Mouse (Mus musculus): Measurements from ENCODE around the gene Vsig8. TPM values are rescaled to one million over a fixed set of nuclear protein-coding genes. Genes with fewer than 3 reads are reported as not detected.

Gene Vsig8
- total RNA-seq, 1 experiment from 2014 or later = not detected

GRCm38 (mm10) chr1:172580116-172580515 lies 24.4 kb downstream of the Vsig8 start:
- no peak for ATAC-seq (replicated peaks; ENCODE audit: insufficient number of reproducible peaks, low FRiP score, low TSS enrichment, poor library complexity, severe bottlenecking)

DNA sequence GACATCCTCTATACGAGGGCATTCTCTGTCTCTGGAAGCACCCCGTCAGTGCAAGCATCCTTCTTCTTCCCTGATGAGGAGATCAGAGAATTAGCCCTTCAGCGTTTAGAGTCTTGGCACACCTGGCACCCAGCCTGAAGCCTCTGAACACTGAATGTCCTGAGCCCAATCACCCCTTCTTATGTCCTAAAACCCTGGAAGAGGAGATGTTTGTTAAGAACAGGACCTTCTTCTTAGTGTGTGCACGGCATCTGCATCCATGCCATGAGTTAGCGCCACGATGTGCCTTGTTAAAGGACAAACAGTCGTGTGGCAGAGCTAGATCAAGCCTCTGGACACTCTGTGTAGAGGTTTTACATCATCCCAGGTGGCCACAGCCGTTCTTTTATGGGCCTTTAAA lies 26.7 kb downstream of the Vsig8 start:
- ATAC-seq (replicated peaks; ENCODE audit: insufficient number of reproducible peaks, low FRiP score, low TSS enrichment, poor library complexity, severe bottlenecking) = no peak

DNA sequence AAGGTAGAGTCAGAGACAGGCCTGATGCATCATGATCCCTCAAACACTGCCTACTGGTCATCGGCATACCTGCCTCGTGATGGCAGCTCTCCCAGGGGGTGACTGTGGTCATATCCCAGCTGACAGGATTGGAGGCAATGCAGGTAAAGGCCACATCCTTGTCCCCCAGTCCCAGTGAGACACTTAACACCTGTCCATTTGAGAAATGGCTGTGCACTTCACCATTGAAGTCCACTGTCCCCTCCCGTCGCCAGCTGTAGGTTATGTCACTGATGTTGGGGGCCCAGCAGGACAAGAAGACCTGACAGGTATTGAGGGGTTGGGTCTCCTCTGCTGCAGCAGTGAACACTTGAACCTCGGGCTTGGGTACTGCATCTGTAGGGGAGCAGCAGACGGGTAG lies 28.5 kb downstream of the Vsig8 start:
- no peak for ATAC-seq (replicated peaks; ENCODE audit: insufficient number of reproducible peaks, low FRiP score, low TSS enrichment, poor library complexity, severe bottlenecking)

DNA sequence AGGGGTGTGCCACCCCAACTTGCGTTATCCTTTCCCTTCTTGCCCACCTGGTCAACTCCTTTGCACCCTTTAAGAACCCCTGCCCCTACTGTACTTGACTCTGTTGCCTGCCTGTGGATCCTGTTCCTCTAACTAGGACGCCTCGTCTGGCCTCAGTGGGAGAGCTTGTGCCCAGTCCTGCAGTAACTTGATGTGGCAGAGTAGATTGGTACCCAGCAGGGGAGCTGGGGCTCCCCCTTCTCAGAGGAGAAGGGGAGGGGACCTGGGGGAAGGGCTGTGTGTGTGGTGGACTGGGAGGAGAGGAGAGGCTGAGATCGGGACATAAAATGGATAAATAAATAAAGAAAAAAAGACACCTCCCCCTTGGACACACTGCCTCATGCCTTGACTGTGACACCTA lies 29.3 kb downstream of the Vsig8 start:
- no peak for ATAC-seq (replicated peaks; ENCODE audit: insufficient number of reproducible peaks, low FRiP score, low TSS enrichment, poor library complexity, severe bottlenecking)

- no peak for ATAC-seq (replicated peaks; ENCODE audit: insufficient number of reproducible peaks, low FRiP score, low TSS enrichment, poor library complexity, severe bottlenecking)
Measured at GRCm38 (mm10) chr1:172585612-172586567, 30.2 kb downstream of the Vsig8 start.

DNA sequence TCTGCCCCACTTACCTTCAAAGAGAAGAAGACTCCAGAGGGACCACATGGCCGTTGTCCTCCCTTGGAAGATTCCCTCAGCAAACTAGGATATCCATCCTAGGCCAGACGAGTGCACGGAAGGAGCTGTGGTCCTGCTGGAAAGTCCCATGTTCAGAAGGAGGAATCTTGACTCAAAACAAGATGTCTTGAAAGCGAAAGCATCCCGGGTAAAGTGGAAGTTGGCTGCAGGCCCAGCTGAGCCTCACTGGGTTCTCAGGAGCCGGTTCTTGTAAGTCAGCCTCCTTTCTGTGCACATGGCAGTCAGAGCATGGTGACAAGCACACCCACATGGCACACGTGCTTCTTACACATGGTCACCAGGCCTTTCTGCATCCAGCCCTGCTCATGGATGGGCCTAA lies 34.6 kb downstream of the Vsig8 start, which contains the start of gene Slamf8:
Gene Slamf8 (minus strand): TSS at position 184 of the 400 bp plus-strand sequence.
- peak; percentile 63 for ATAC-seq (replicated peaks; ENCODE audit: insufficient number of reproducible peaks, low FRiP score, low TSS enrichment, poor library complexity, severe bottlenecking)

DNA sequence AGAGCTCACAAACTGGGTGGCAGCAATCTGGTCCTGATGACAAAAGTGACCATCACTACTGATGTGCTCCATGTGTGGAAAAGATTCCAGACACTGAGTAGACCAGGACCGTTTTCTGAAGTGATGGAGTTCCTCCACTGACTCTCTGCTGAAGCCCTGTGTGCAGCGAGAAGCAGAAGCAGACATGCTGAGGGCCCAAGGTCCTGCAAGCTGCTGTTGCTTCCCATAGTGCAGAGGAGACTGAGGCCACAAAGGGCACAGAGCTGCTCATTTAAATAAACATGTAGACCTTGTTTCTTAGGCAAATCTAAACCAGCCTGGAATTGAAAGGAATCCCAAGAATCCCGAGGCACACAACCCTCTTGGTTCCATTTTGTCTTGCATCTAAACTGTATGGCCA lies 37.6 kb downstream of the Vsig8 start:
- no peak for ATAC-seq (replicated peaks; ENCODE audit: insufficient number of reproducible peaks, low FRiP score, low TSS enrichment, poor library complexity, severe bottlenecking)

GRCm38 (mm10) chr1:172593956-172594355 lies 38.2 kb downstream of the Vsig8 start:
- no peak for ATAC-seq (replicated peaks; ENCODE audit: insufficient number of reproducible peaks, low FRiP score, low TSS enrichment, poor library complexity, severe bottlenecking)

- no peak for ATAC-seq (replicated peaks; ENCODE audit: insufficient number of reproducible peaks, low FRiP score, low TSS enrichment, poor library complexity, severe bottlenecking)
Measured at GRCm38 (mm10) chr1:172594495-172594894, 38.8 kb downstream of the Vsig8 start.

DNA sequence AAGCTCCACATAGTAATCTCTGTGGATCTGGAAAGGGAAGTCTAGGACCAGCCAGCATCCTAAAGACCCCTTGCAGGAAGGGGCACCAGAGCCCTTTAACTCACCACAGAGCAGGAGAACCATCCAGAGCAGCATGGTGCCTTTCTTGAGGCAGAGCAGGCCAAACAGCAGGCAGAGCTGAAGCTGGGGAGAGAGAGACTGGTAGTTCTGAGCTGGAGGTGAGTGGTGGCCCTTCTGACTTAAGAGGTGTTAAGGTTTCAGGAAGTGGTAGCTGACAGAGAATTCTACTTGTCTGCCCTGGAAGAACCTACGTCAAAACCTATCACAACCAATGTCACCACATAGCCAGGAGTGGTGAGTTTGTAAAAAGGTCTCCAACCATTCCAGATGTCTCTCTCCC lies 46.6 kb downstream of the Vsig8 start, which contains the start of gene Fcrl6:
Gene Fcrl6 (minus strand): TSS at position 226 of the 400 bp plus-strand sequence.
- peak; percentile 43; the same call in 1 of the 2 replicates for ATAC-seq (replicated peaks; ENCODE audit: insufficient number of reproducible peaks, low FRiP score, low TSS enrichment, poor library complexity, severe bottlenecking)

DNA sequence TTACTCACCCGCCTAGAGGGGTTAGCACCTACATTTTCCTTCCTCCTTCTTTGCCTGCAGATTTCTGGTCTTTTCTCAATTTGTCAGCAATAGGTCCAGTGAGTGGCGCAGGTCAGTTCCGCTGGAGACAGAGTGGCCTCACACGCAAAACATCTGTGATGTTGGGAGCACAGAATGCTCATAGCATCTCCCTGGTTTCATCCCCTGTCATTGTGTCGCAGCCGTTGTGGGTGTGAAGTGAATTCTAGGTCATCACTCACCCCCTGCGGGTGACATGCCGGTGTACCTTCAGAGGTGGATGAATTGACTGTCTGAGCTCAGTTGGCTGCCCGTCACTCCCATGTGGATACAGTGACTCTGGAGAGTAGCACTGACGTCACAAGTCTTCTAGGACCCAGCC lies 55.6 kb downstream of the Vsig8 start:
- ATAC-seq (replicated peaks; ENCODE audit: insufficient number of reproducible peaks, low FRiP score, low TSS enrichment, poor library complexity, severe bottlenecking) = no peak

DNA sequence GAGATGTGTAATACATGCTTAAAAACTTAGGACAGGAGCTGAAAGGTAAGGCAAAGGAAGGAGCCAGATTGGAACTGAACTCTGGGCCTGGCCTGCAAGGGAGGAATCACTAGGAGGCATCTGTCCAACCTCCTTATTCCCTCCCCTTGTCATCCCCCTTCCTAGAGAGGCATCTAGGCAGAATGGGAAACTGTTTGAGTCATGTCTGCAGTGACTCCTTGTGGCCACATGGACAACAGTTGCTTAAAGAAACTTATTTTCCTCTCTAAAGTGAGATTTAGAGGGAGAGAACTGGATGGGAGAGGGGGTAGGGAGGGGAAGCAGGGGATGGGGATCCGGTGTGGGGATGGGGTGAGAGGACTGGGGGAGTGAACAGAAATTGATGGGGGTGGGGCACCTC lies 57.0 kb downstream of the Vsig8 start:
- no peak for ATAC-seq (replicated peaks; ENCODE audit: insufficient number of reproducible peaks, low FRiP score, low TSS enrichment, poor library complexity, severe bottlenecking)

Other genes starting within 250 kb of the Vsig8 start
- 0.29 TPM in 1 of 3 replicates, not detected in the others for gene Kcnj9, start 226.6 kb upstream of the Vsig8 start, total RNA-seq (2017)
- gene Kcnj10, start 214.7 kb upstream of the Vsig8 start, total RNA-seq (2017) = not detected in 3 replicates
- 17.5 to 26.9 TPM (median 23.7 TPM) in 3 replicates for gene Pigm, start 179.4 kb upstream of the Vsig8 start, total RNA-seq (2017)
- 17.0 to 25.6 TPM (median 21.4 TPM) in 3 replicates for gene Slamf9, start 80.6 kb upstream of the Vsig8 start, total RNA-seq (2017)
- gene Igsf9, start 74.2 kb upstream of the Vsig8 start, total RNA-seq (2017) = 1.1 to 6.0 TPM (median 1.2 TPM) in 3 replicates
- 185 to 298 TPM (median 202 TPM) in 3 replicates for gene Tagln2, start 55.9 kb upstream of the Vsig8 start, total RNA-seq (2017)
- gene Cfap45, start 35.1 kb upstream of the Vsig8 start, total RNA-seq (2017) = 7.5 TPM in 1 of 3 replicates, not detected in the others
- gene Slamf8, start 34.6 kb downstream of the Vsig8 start, total RNA-seq (2017) = 7.9 to 15.4 TPM (median 10.1 TPM) in 3 replicates
- 0.96 to 5.5 TPM in 2 of 3 replicates, not detected in the other for gene Fcrl6, start 46.6 kb downstream of the Vsig8 start, total RNA-seq (2017)
- 0.57 to 2.2 TPM in 2 of 3 replicates, not detected in the other for gene Dusp23, start 77.0 kb downstream of the Vsig8 start, total RNA-seq (2017)
- gene Crp, start 142.1 kb downstream of the Vsig8 start, total RNA-seq (2017) = not detected in 3 replicates